Mouse (Mus musculus) neural tube, embryonic 14.5 days (tissue): ENCODE measurements around the gene Nup188. TPM values are rescaled to one million over a fixed set of nuclear protein-coding genes. Genes with fewer than 3 reads are reported as not detected.

Source experiments
- ATAC-seq: fragments of 200-750 bp; cut with Nextera tagmentation; 2 replicates; pipeline ENCODE4 v1.8.0; 2017; ENCODE audit warnings: low read depth, mild to moderate bottlenecking, moderate TSS enrichment, moderate library complexity
- H3K27ac ChIP-seq: fragments of 300-500 bp; sonication (generic); 2 replicates; pipeline ENCODE4 v1.5.1; 2014; ENCODE audit warnings: low read depth, mild to moderate bottlenecking, control low read depth, low read length, moderate library complexity, mixed read lengths
- H3K27me3 ChIP-seq: fragments of 300-500 bp; sonication (generic); 2 replicates; pipeline ENCODE4 v1.6.1; 2014; ENCODE audit warnings: low read length; ENCODE audit not compliant: control insufficient read depth, insufficient read depth
- H3K36me3 ChIP-seq: fragments of 300-500 bp; sonication (generic); 2 replicates; pipeline ENCODE4 v1.6.1; 2014; ENCODE audit warnings: low read length, mixed read lengths; ENCODE audit not compliant: control insufficient read depth, insufficient read depth
- H3K4me1 ChIP-seq: fragments of 300-500 bp; sonication (generic); 2 replicates; pipeline ENCODE4 v1.6.1; 2014; ENCODE audit warnings: low read length; ENCODE audit not compliant: control insufficient read depth, insufficient read depth
- H3K4me2 ChIP-seq: fragments of 300-500 bp; sonication (generic); 2 replicates; pipeline ENCODE4 v1.6.1; 2014; ENCODE audit warnings: mild to moderate bottlenecking, low read depth, low read length, control low read depth
- H3K4me3 ChIP-seq: fragments of 300-500 bp; sonication (generic); 2 replicates; pipeline ENCODE4 v1.5.1; 2014; ENCODE audit warnings: low read depth, low read length, control low read depth, mixed read lengths
- H3K9ac ChIP-seq: fragments of 300-500 bp; sonication (generic); replicated peaks from 2 replicates; pipeline ENCODE4 v1.6.1; 2014; ENCODE audit warnings: low read depth, mild to moderate bottlenecking, control low read depth, low read length, mixed read lengths
- H3K9me3 ChIP-seq: fragments of 300-500 bp; sonication (generic); 2 replicates; pipeline ENCODE4 v1.6.1; 2016; ENCODE audit warnings: low read length; ENCODE audit not compliant: control insufficient read depth
- WGBS: fragments of 180-500 bp; shearing (Covaris S2); extraction: QIAGEN DNeasy Blood & Tissue Kit; methylation state at CpG from one replicate; pipeline ENCODE4 v1.1.7; 2014; 5-methylcytosine and 5-hydroxymethylcytosine counted together
- polyA plus RNA-seq: library from polyadenylated mRNA; unstranded; fragments of >200 nt; fragmentation: Nextera tagmentation; extraction: Ambion mirVana; gene quantifications from 2 replicates; pipeline ENCODE4 v1.2.1, GENCODE M21; 2014

Nup188 gene
- polyA plus RNA-seq, 1 experiment from 2014 or later, result 25.3 TPM

DNA sequence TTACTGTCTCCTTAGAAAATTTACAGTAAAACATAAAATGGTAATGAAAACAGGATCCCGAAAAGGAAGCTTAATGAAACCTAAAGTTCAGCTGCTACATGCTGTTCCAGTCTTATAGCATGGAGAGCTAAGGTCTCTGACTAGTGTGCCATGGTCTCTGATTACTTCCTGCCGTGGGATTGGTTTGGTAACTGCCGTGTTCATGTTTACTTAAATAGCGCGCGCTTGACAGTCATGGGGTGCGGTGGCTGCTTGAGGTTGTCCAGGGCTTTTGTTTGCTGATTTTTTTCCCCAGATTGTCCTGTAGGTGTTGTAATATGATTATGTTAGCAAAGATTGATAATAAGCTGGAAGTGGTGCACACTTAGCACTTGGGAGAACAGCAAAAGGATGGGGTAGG lies 19.9 kb downstream of the Nup188 start:
- no peaks in the 10 kb centered on the region for H3K27me3 ChIP-seq
- ATAC-seq, result no peak
- no peak overlapping the region for H3K9ac ChIP-seq
- no peak overlapping the region for H3K4me3 ChIP-seq
- no peaks in the 10 kb centered on the region for H3K9me3 ChIP-seq
- H3K36me3 ChIP-seq, result peaks cover 77% of the 10 kb centered on the region
- 96% methylated on average over 7 of the region's 7 CpGs for WGBS
- no peak overlapping the region for H3K4me2 ChIP-seq
- H3K27ac ChIP-seq, result no peak overlapping the region
- no peaks in the 10 kb centered on the region for H3K4me1 ChIP-seq

DNA sequence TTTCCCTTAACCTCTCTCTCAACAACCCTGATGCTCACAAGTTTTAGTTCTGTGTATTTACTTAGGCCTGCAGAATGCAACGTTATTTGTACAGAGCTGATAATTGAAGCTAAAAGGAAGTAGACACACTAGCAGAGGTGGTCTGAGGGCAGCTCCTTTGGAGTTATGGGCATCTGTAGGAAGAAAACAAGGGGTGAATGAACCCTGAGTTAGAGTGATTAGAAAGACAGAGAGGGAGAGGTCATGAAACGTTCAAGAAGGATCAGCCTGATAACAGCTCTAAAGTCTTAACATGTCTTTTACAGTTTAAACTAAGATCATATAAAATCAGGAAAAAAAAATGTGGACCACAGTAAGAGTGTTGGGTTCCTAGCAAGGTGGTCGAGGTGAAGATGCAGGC lies 23.2 kb downstream of the Nup188 start:
- no peak for ATAC-seq

DNA sequence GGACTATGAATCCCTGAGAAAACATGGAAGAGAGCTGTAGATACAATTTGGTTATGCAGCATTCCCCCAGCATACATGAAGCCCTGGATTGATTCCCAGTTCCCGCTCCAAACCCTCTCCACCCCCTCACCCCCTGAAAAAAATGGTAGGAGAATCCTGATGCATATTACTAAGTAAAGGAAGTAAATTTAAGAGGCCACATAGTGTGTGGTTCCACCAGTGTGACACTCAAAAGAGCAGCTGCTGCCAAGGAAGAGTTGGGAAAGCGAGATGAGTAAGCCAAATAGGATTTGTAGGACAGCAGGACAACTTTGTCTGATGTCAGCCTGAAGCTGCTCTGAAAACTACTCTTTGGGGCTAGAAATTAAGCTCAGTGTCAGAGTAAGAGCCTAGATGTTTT lies 25.3 kb downstream of the Nup188 start:
- Histone ChIP-seq H3K36me3 (peaks cover 75% of the 10 kb centered on the region), H3K9me3 (no peaks in the 10 kb centered on the region), H3K27ac (no peak overlapping the region), H3K4me3 (no peak overlapping the region), H3K9ac (no peak overlapping the region), H3K4me1 (no peaks in the 10 kb centered on the region), H3K4me2 (no peak overlapping the region), H3K27me3 (no peaks in the 10 kb centered on the region)
- 96% methylated on average over 2 of the region's 2 CpGs for WGBS
- no peak for ATAC-seq

More for the DNA sequence above, 23.2 kb downstream of the Nup188 start:
- peaks cover 75% of the 10 kb centered on the region for H3K36me3 ChIP-seq
- H3K4me2 ChIP-seq, result no peak overlapping the region
- WGBS, result 95% methylated on average over 3 of the region's 3 CpGs
- H3K4me3 ChIP-seq, result no peak overlapping the region
- no peaks in the 10 kb centered on the region for H3K9me3 ChIP-seq
- no peaks in the 10 kb centered on the region for H3K27me3 ChIP-seq
- H3K4me1 ChIP-seq, result no peaks in the 10 kb centered on the region
- H3K9ac ChIP-seq, result no peak overlapping the region
- H3K27ac ChIP-seq, result no peak overlapping the region

DNA sequence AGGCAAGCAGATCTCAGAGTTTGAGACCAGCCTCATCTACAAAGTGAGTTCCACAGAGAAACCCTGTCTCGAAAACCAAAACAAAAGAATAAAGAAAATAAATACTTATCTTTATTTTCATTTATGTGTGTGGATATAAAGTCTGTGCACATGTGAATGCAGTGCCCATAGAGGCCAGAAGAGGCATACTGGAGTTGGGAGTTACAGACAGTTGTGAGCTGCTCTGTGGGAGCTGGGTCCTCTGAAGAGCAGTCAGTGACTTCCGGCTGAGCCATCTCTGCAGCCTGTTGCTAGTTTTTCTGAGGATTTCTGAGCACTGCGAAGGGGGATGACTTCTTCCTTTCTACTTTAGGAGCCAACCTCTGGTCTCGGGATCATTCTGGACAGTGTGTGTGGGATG lies 29.9 kb downstream of the Nup188 start:
- Histone ChIP-seq H3K4me3 (no peak overlapping the region), H3K27me3 (no peaks in the 10 kb centered on the region), H3K9ac (no peak overlapping the region), H3K36me3 (peaks cover 65% of the 10 kb centered on the region), H3K27ac (no peak overlapping the region), H3K4me1 (no peaks in the 10 kb centered on the region), H3K4me2 (no peak overlapping the region), H3K9me3 (no peaks in the 10 kb centered on the region)
- ATAC-seq, result no peak
- WGBS, result 94% methylated on average over 4 of the region's 4 CpGs

DNA sequence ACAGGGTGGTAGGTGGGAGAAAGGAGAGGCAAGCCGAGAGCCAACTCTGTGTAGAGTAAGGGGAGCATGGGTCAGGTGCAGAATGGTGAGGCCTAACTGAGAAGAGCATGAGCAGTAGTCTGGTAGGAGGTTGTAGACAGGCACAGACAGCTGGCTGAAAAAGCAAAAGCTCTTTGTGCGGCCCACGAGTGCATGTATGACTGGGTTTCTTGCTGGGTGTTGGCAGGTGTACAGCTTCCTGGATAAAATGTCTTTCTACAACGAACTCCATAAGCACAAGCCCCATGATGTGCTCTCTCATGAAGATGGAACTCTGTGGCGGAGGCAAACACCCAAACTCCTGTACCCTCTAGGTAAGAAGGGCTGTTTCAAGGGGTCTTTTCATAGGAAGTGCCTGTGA lies 30.8 kb downstream of the Nup188 start:
- ATAC-seq, result no peak
- H3K36me3 ChIP-seq, result peaks cover 67% of the 10 kb centered on the region
- 98% methylated on average over 5 of the region's 5 CpGs for WGBS

DNA sequence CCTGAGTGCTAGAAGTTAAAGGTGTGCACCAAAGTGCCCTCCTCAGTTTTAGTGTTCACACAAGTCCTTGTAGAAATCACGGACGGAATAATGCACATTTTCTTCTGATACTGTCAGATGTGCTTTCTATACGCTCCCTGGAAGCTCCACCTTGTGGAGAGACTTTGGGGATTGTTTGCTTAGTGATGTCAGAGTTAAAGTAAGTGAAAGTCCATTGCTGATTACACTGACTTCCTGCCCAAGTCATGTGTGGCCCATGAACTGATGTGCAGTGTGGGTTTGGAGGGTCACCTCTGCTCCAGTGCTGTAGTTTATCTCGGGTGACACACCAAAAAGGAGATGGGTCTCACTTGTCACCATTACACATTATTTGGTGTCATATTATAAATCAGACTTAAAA lies 33.1 kb downstream of the Nup188 start:
- no peaks in the 10 kb centered on the region for H3K4me1 ChIP-seq
- no peaks in the 10 kb centered on the region for H3K27me3 ChIP-seq
- H3K4me3 ChIP-seq, result no peak overlapping the region
- no peak for ATAC-seq
- H3K36me3 ChIP-seq, result peaks cover 75% of the 10 kb centered on the region
- H3K27ac ChIP-seq, result no peak overlapping the region
- no peaks in the 10 kb centered on the region for H3K9me3 ChIP-seq
- 92% methylated on average over 4 of the region's 4 CpGs for WGBS
- no peak overlapping the region for H3K4me2 ChIP-seq
- no peak overlapping the region for H3K9ac ChIP-seq

More for the DNA sequence above, 30.8 kb downstream of the Nup188 start:
- no peak overlapping the region for H3K27ac ChIP-seq
- H3K9me3 ChIP-seq, result no peaks in the 10 kb centered on the region
- H3K4me1 ChIP-seq, result no peaks in the 10 kb centered on the region
- H3K9ac ChIP-seq, result no peak overlapping the region
- no peak overlapping the region for H3K4me3 ChIP-seq
- no peak overlapping the region for H3K4me2 ChIP-seq
- H3K27me3 ChIP-seq, result no peaks in the 10 kb centered on the region

DNA sequence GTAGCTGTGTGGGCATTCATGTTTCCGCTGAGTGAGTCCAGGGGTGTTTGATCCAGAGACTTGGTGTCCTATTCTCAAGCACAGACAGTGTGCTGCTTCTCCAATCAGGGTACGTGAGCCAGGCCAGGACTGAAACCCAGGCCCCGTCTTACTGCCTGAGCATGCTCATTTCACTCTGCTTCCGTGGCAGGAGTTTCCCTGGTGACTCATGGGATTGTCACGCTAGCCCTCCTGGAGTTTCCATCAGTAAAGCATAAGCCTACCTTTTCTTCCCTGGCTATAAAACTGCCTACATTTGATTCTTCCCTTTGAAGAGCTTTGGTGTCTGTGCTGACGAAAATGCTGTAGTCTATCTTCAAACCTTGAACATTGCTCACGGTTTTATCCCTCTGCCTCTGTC lies 36.9 kb downstream of the Nup188 start:
- Histone ChIP-seq H3K9me3 (no peaks in the 10 kb centered on the region), H3K9ac (no peak overlapping the region), H3K4me1 (no peaks in the 10 kb centered on the region), H3K27ac (no peak overlapping the region), H3K4me2 (no peak overlapping the region), H3K27me3 (no peaks in the 10 kb centered on the region), H3K4me3 (no peak overlapping the region), H3K36me3 (peaks cover 69% of the 10 kb centered on the region)
- 89% methylated on average over 7 of the region's 7 CpGs for WGBS
- ATAC-seq, result no peak

DNA sequence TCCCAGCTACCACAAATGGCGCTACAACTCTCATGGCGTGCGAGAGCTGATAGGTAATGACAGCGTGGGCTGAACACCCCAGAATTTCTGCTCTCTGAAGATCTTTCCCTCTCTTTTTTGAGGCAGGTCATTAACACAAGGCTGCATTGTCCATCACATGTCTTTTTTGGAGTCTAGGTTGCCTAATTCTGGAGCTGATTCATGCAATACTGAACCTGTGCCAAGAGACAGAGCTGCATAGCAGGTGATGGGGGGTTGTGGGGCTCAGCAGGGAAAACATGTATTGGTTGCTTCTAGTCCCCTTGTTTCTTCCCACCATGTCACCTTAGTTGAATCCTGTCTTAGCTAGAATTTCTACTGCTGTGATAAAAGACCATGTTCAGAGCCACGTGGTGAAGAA lies 39.1 kb downstream of the Nup188 start:
- Histone ChIP-seq H3K27me3 (no peaks in the 10 kb centered on the region), H3K27ac (no peak overlapping the region), H3K9me3 (no peaks in the 10 kb centered on the region), H3K36me3 (peaks cover 87% of the 10 kb centered on the region), H3K4me2 (no peak overlapping the region), H3K9ac (no peak overlapping the region), H3K4me1 (no peaks in the 10 kb centered on the region), H3K4me3 (no peak overlapping the region)
- WGBS, result 96% methylated on average over 5 of the region's 5 CpGs
- ATAC-seq, result no peak

DNA sequence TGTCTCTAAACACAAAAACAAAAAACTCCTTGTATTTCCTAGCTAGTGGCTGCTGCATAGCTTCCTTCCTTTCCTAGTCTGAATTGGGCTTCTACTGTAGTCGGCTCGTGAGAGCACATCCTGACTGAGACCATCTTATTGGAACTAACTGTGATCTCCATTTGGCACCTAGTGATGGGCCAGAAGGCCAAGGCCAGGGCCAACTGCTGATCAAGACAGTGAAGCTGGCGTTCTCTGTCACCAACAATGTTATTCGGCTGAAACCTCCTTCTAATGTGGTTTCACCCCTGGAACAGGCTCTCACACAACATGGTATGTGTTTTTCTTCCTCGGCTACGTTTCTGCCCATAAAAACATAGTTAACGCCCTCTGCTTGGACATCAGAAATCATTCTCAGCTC lies 41.1 kb downstream of the Nup188 start:
- Histone ChIP-seq H3K36me3 (peaks cover 84% of the 10 kb centered on the region), H3K4me1 (no peaks in the 10 kb centered on the region), H3K4me2 (no peak overlapping the region), H3K27ac (no peak overlapping the region), H3K27me3 (no peaks in the 10 kb centered on the region), H3K4me3 (no peak overlapping the region), H3K9me3 (no peaks in the 10 kb centered on the region), H3K9ac (no peak overlapping the region)
- ATAC-seq, result no peak
- WGBS, result 90% methylated on average over 7 of the region's 7 CpGs

DNA sequence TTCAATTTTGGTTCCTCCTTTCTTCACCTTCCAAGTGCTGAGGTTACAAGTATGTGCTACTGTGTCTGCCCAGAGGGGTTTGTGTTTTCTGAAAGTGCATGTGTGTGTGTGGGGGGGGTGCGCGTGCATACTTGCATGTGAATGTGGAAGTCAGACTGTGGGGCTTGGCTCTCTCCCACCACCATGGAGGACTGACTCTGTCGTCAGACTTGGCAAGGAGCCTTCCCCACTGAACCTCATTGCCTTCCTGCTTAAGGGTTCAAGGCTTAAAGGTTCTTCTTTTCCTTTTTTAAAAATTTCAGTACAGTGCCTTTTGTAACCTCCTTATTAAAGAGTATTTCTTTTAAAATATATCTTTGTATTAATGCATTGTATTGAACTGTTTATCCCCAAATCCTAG lies 42.6 kb downstream of the Nup188 start:
- H3K4me3 ChIP-seq, result no peak overlapping the region
- peaks cover 83% of the 10 kb centered on the region for H3K36me3 ChIP-seq
- no peak overlapping the region for H3K27ac ChIP-seq
- no peaks in the 10 kb centered on the region for H3K27me3 ChIP-seq
- H3K9ac ChIP-seq, result no peak overlapping the region
- WGBS, result 95% methylated on average over 3 of the region's 3 CpGs
- no peaks in the 10 kb centered on the region for H3K4me1 ChIP-seq
- no peak for ATAC-seq
- H3K4me2 ChIP-seq, result no peak overlapping the region
- no peaks in the 10 kb centered on the region for H3K9me3 ChIP-seq
